Mouse (Mus musculus) heart, adult 2 months (tissue): Measurements from ENCODE around the gene Gm5926.
"Not testable (repeated sequence)": the region's sequence is repeated elsewhere in the genome, so short reads cannot be mapped to it uniquely, and the experiment has no call there.

Experiments
- CTCF ChIP-seq: fragments of 200-600 bp; IDR thresholded peaks from 2 replicates; pipeline ENCODE4 v1.8.1; 2022; ENCODE audit warnings: antibody characterized with exemption, mild to moderate bottlenecking, moderate library complexity
- POLR2A ChIP-seq: fragments of 200-500 bp; IDR thresholded peaks from 2 replicates; pipeline ENCODE4 v1.6.1; 2011; ENCODE audit warnings: mild to moderate bottlenecking, low read depth, low read length, control low read depth; ENCODE audit not compliant: insufficient read depth

- TF ChIP-seq CTCF, POLR2A: not testable (repeated sequence)
These were observed 49.1 kb upstream of the Gm5926 start for GRCm38 (mm10) chrX:32601425-32601824.
